Mouse (Mus musculus): ENCODE data around the gene Gm16223. TPM values are rescaled to one million over a fixed set of nuclear protein-coding genes. Genes with fewer than 3 reads are reported as not detected.

Gene Gm16223
- polyA plus RNA-seq, 1 experiment from 2014 or later, result not detected

DNA sequence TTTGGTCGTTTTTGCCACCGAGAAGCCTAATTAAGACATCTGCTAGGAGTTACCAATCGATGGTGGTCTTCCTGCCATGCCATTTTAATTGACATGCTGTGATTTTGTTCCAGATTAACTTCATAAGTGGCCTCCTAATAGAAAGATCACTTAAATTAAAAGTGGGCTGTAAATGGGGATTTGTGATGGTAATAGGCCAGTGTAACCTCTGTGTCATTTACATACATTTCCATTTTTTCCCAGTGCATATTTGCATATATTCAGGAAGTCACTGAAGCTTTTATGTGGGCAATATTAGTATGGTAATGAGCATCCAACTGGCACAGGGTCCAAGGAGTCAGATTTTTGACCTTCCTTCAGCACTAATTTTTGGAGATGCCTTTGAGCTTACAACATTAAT, 130.7 kb downstream of the Gm16223 start:
- H3K27ac ChIP-seq (ENCODE audit: low read depth, low read length), result no peak overlapping the region
- no peaks in the 10 kb centered on the region for H3K27me3 ChIP-seq (ENCODE audit: control insufficient read depth, insufficient read depth, low read length)
- H3K9me3 ChIP-seq (ENCODE audit: control insufficient read depth, low read length), result no peaks in the 10 kb centered on the region
- no peak overlapping the region for H3K4me2 ChIP-seq (replicated peaks; ENCODE audit: low read depth, low read length)
- H3K4me1 ChIP-seq (ENCODE audit: control insufficient read depth, insufficient read depth, low read length), result no peaks in the 10 kb centered on the region
- WGBS, result 81% methylated on average over 3 of the region's 3 CpGs
- no peak overlapping the region for H3K4me3 ChIP-seq (ENCODE audit: low read length)
- no peak overlapping the region for H3K9ac ChIP-seq (ENCODE audit: low read depth, low read length)
- no peaks in the 10 kb centered on the region for H3K36me3 ChIP-seq (ENCODE audit: control insufficient read depth, insufficient read depth, low read length)
- ATAC-seq (ENCODE audit: low FRiP score, low TSS enrichment), result no peak

DNA sequence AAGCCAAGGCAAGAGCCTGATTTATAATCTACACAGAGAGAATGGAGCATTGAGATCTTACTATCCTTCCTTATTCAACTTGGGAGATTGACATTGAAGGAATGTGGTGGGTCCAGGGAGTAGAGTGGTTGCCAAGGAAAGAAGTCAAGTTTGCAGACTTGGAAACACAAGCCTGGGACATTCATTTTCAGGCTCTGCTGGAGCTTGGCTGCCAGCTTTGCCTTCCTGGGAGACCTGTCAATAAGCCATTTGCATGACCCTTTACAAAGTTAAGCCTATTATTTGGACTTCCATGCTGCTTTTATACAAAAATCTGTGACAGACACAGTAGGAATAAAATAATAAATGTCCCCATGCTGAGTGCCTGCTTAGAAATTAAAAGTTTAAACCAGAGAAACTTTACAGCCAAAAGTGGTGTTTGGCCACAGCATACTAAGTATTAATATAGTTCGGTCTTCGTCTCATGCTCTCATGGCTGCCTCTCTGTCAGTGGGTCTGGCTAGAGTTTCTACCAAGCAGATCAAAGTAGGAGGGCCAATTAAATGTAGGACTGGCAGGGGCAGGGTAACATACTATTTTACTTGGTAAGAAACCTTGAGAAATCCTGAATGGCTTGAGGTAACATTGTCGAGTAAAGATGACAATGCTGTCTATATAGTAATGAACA, 139.8 kb downstream of the Gm16223 start:
- Histone ChIP-seq H3K4me1 (ENCODE audit: control insufficient read depth, insufficient read depth, low read length) (no peaks in the 10 kb centered on the region), H3K27me3 (ENCODE audit: control insufficient read depth, insufficient read depth, low read length) (no peaks in the 10 kb centered on the region), H3K27ac (ENCODE audit: low read depth, low read length) (no peak overlapping the region), H3K4me3 (ENCODE audit: low read length) (no peak overlapping the region), H3K4me2 (replicated peaks; ENCODE audit: low read depth, low read length) (no peak overlapping the region), H3K9me3 (ENCODE audit: control insufficient read depth, low read length) (no peaks in the 10 kb centered on the region), H3K9ac (ENCODE audit: low read depth, low read length) (no peak overlapping the region), H3K36me3 (ENCODE audit: control insufficient read depth, insufficient read depth, low read length) (no peaks in the 10 kb centered on the region)
- no peak for ATAC-seq (ENCODE audit: low FRiP score, low TSS enrichment)
- WGBS, result 95% methylated on average over 3 of the region's 3 CpGs

DNA sequence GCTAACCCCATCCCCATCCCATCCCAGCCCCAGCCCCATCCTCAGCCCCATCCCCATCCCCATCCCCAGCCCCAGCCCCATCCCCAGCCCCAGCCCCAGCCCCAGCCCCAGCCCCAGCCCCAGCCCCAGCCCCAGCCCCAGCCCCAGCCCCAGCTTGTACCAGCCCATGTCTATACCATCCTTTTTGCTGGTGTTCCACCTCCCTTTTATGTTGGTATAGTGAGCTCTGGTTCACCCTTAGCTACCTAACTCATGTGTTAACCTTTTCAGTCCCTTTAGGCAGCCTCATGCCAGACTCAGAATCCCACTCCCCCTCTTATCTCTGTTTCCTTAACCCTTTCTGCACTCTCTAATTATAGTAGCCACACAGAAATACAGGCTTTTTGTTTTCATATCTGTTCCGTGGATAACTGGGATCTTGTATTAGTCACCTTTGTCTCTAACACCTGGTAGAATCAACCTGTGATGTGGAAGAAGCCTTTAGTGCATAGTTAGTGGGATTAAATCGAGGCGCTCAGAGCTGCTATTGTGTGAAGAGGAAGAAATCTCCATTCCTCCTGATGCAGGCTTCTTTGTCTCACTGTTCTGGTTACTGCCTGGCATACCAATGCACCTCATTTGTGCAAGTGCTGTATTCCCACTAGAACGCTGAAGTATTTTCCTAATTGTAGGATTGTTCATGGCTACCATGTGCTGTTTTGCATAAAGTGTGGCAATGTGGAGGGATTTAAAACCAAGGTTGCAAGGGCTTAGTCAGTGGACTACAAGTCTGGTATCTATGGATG, 144.0 kb downstream of the Gm16223 start:
- Histone ChIP-seq H3K36me3 (ENCODE audit: control insufficient read depth, insufficient read depth, low read length) (no peaks in the 10 kb centered on the region), H3K4me2 (replicated peaks; ENCODE audit: low read depth, low read length) (no peak overlapping the region), H3K27me3 (ENCODE audit: control insufficient read depth, insufficient read depth, low read length) (no peaks in the 10 kb centered on the region), H3K9me3 (ENCODE audit: control insufficient read depth, low read length) (no peaks in the 10 kb centered on the region), H3K4me3 (ENCODE audit: low read length) (no peak overlapping the region), H3K4me1 (ENCODE audit: control insufficient read depth, insufficient read depth, low read length) (no peaks in the 10 kb centered on the region), H3K9ac (ENCODE audit: low read depth, low read length) (no peak overlapping the region), H3K27ac (ENCODE audit: low read depth, low read length) (no peak overlapping the region)
- ATAC-seq (ENCODE audit: low FRiP score, low TSS enrichment), result no peak
- WGBS, result 66% methylated on average over 4 of the region's 4 CpGs

DNA sequence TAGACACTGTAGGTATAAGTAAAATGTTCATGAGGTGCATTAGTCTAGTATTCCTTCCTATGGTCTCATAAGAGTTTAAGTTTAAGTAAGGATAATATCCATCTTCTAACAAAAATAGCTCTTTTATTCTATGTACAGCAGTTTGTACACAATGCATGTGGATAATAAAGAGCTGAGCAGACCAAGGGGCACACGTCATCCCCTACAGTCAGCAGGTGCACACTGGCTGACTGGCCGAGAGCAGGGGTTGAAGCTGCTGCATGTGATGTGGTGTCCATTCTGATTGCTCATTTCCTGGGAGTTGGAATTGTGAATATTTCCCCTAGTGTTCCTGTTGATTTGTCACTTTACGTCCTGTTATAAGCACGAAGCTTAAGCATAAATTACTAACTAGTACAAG, 144.6 kb downstream of the Gm16223 start:
- Histone ChIP-seq H3K27ac (ENCODE audit: low read depth, low read length) (no peak overlapping the region), H3K4me2 (replicated peaks; ENCODE audit: low read depth, low read length) (no peak overlapping the region), H3K4me3 (ENCODE audit: low read length) (no peak overlapping the region), H3K4me1 (ENCODE audit: control insufficient read depth, insufficient read depth, low read length) (no peaks in the 10 kb centered on the region), H3K9me3 (ENCODE audit: control insufficient read depth, low read length) (no peaks in the 10 kb centered on the region), H3K9ac (ENCODE audit: low read depth, low read length) (no peak overlapping the region), H3K36me3 (ENCODE audit: control insufficient read depth, insufficient read depth, low read length) (no peaks in the 10 kb centered on the region), H3K27me3 (ENCODE audit: control insufficient read depth, insufficient read depth, low read length) (no peaks in the 10 kb centered on the region)
- ATAC-seq (ENCODE audit: low FRiP score, low TSS enrichment), result no peak
- 81% methylated on average over 4 of the region's 4 CpGs for WGBS

DNA sequence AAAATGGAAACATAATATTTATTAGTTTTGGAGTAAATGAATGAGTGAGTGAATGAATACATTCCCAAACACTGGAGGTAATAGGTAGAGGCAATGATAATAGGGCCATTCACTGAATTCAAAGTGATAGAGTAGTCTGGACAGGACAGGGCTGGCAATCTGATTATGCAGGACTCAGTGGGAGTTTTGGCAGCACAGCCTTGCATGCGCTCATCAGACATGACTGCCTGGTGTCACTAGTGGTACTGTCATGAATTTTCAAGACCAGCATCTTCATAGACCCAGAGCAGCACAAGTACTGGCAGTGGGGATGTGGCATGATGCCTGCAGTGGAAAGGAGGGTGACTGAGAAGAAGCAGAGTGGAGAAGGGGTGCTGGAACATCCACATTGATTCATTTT, 157.1 kb downstream of the Gm16223 start:
- Histone ChIP-seq H3K9ac (ENCODE audit: low read depth, low read length) (no peak overlapping the region), H3K4me2 (replicated peaks; ENCODE audit: low read depth, low read length) (no peak overlapping the region), H3K36me3 (ENCODE audit: control insufficient read depth, insufficient read depth, low read length) (no peaks in the 10 kb centered on the region), H3K9me3 (ENCODE audit: control insufficient read depth, low read length) (no peaks in the 10 kb centered on the region), H3K4me1 (ENCODE audit: control insufficient read depth, insufficient read depth, low read length) (no peaks in the 10 kb centered on the region), H3K27ac (ENCODE audit: low read depth, low read length) (no peak overlapping the region), H3K27me3 (ENCODE audit: control insufficient read depth, insufficient read depth, low read length) (no peaks in the 10 kb centered on the region), H3K4me3 (ENCODE audit: low read length) (no peak overlapping the region)
- 97% methylated on average over 1 of the region's 1 CpGs for WGBS
- ATAC-seq (ENCODE audit: low FRiP score, low TSS enrichment), result no peak

DNA sequence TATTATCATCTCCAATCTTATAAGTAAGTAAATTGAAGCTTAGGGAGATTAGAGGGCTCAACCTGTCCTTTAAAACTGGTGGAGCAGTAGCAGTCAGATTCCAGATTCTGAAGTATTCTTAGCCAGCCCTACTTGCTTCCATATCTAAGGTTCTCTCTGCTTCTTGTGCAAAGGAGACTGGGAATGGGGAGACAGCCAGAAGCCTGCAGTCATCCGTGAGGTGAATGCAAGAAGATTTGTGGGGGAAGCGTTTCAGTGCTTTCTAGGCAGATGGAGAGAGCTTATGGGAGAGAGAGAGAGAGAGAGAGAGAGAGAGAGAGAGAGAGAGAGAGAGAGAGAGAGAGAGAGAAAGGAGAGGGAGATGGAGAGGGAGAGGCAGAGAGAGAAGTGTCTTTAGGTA, 160.9 kb downstream of the Gm16223 start:
- no peak for ATAC-seq (ENCODE audit: low FRiP score, low TSS enrichment)
- Histone ChIP-seq H3K9ac (ENCODE audit: low read depth, low read length) (no peak overlapping the region), H3K9me3 (ENCODE audit: control insufficient read depth, low read length) (no peaks in the 10 kb centered on the region), H3K4me1 (ENCODE audit: control insufficient read depth, insufficient read depth, low read length) (no peaks in the 10 kb centered on the region), H3K4me3 (ENCODE audit: low read length) (no peak overlapping the region), H3K27ac (ENCODE audit: low read depth, low read length) (no peak overlapping the region), H3K36me3 (ENCODE audit: control insufficient read depth, insufficient read depth, low read length) (no peaks in the 10 kb centered on the region), H3K4me2 (replicated peaks; ENCODE audit: low read depth, low read length) (no peak overlapping the region), H3K27me3 (ENCODE audit: control insufficient read depth, insufficient read depth, low read length) (no peaks in the 10 kb centered on the region)
- WGBS, result 46% methylated on average over 2 of the region's 2 CpGs

DNA sequence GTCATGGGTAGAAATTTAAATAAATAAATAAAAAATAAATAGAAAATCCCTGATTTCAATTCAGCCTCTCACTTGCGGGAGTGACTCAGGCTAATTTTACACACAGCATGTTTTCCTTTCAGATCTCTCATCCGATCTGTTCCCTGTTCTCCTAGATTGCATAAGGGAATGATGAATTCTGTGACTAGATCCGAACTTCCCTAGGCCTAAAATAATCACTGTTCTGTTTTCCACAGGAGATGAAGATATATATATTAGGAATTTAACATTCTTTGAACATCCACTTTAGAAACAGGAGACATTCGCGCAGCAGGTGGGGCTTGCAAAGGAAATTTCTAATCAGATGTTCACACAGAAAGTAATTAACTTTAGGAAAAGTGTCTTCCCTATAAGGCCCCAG, 171.5 kb downstream of the Gm16223 start:
- no peak for ATAC-seq (ENCODE audit: low FRiP score, low TSS enrichment)
- no peaks in the 10 kb centered on the region for H3K36me3 ChIP-seq (ENCODE audit: control insufficient read depth, insufficient read depth, low read length)
- 85% methylated on average over 5 of the region's 5 CpGs for WGBS
- no peak overlapping the region for H3K27ac ChIP-seq (ENCODE audit: low read depth, low read length)
- no peaks in the 10 kb centered on the region for H3K27me3 ChIP-seq (ENCODE audit: control insufficient read depth, insufficient read depth, low read length)
- H3K4me1 ChIP-seq (ENCODE audit: control insufficient read depth, insufficient read depth, low read length), result no peaks in the 10 kb centered on the region
- H3K4me2 ChIP-seq (replicated peaks; ENCODE audit: low read depth, low read length), result no peak overlapping the region
- H3K9me3 ChIP-seq (ENCODE audit: control insufficient read depth, low read length), result no peaks in the 10 kb centered on the region
- no peak overlapping the region for H3K4me3 ChIP-seq (ENCODE audit: low read length)
- H3K9ac ChIP-seq (ENCODE audit: low read depth, low read length), result no peak overlapping the region

DNA sequence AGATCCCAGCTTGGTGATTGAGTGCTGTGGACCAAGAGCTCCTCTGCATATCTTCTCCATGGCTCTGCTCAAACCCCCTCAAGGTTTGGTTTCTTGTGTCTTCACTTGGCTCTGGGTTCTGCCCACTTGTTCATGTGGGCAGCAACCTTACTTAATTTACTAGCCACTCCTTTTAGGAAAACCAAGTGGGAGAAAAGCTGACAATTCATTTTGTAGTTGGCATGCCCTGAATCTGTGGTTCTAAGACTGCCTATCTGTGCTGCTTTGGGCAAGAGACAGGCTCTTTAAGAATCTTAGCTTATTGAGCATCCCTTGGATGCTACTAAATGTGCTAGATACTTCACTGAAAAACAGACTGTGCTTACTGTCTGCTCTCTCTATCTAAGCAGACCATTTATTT, 172.0 kb downstream of the Gm16223 start:
- Histone ChIP-seq H3K9me3 (ENCODE audit: control insufficient read depth, low read length) (no peaks in the 10 kb centered on the region), H3K9ac (ENCODE audit: low read depth, low read length) (no peak overlapping the region), H3K4me2 (replicated peaks; ENCODE audit: low read depth, low read length) (no peak overlapping the region), H3K4me3 (ENCODE audit: low read length) (no peak overlapping the region), H3K27ac (ENCODE audit: low read depth, low read length) (no peak overlapping the region), H3K27me3 (ENCODE audit: control insufficient read depth, insufficient read depth, low read length) (no peaks in the 10 kb centered on the region), H3K4me1 (ENCODE audit: control insufficient read depth, insufficient read depth, low read length) (no peaks in the 10 kb centered on the region), H3K36me3 (ENCODE audit: control insufficient read depth, insufficient read depth, low read length) (no peaks in the 10 kb centered on the region)
- ATAC-seq (ENCODE audit: low FRiP score, low TSS enrichment), result no peak

DNA sequence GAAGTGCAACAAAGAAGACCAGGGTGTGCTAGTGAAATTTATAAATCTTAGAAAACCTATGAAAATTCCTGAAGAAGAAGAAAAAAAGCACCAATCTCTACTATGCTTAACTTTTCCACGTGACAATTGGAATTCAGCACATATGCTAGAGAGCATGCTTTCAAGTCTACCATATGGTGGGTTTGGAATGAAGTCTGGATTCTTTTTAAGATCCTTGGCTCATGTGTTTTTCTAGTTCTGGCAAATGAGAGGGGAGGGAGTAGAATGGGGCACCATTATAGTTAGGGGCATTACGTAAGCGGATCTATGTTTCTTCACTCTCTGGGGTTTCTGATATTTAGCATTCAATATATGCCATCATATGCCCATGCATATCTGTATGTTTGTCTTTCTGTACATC, 182.6 kb downstream of the Gm16223 start:
- Histone ChIP-seq H3K9ac (ENCODE audit: low read depth, low read length) (no peak overlapping the region), H3K4me2 (replicated peaks; ENCODE audit: low read depth, low read length) (no peak overlapping the region), H3K9me3 (ENCODE audit: control insufficient read depth, low read length) (no peaks in the 10 kb centered on the region), H3K4me1 (ENCODE audit: control insufficient read depth, insufficient read depth, low read length) (no peaks in the 10 kb centered on the region), H3K27ac (ENCODE audit: low read depth, low read length) (no peak overlapping the region), H3K36me3 (ENCODE audit: control insufficient read depth, insufficient read depth, low read length) (no peaks in the 10 kb centered on the region), H3K4me3 (ENCODE audit: low read length) (no peak overlapping the region), H3K27me3 (ENCODE audit: control insufficient read depth, insufficient read depth, low read length) (no peaks in the 10 kb centered on the region)
- no peak for ATAC-seq (ENCODE audit: low FRiP score, low TSS enrichment)
- WGBS, result 89% methylated on average over 3 of the region's 3 CpGs
